ENCODE assay signal across 39 mouse cellular contexts in the genomic region with DNA sequence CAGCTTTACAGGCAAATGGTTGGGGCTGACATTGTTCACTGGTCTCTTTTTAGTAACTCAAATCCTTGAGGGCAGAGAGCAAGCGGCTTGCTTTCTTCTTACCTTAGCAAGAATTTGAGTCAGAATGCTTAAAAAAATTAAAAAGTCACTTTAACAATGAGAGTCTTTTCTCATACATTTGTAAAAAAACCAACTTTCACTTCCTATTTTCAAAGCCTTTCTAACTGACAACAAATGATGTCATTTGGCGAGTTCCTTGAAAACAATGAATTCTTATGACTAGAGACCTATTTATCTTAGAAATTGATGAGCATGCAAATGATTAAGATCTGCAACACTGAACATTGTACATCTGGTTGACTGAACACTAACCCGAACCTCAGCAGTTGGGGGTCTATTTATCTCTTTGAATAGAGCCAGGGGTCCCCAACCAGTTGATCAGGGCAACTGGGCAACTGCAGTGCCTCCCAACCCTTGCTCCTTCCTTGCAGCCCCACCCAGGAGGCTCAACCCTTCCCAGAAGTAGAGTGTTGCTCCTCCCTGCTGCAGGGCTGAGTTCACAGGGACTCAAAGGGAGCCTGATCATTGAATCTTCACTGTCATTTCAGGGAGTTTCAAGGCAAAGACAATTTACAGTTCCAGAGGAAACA. TPM values are rescaled to one million over a fixed set of nuclear protein-coding genes. Genes with fewer than 3 reads are reported as not detected.
DNase-seq lines count a peak whose midpoint lies in the region; ATAC-seq lines count a peak whose summit lies in the region.
"Had no signal": no experiment of that assay in that cellular context is flagged by ENCODE, and none has a peak within 500 bp of the region (broad histone marks: within the 10 kb centered on the region; RNA-seq: fewer than 3 reads in every experiment).

No protein-coding gene starts in this region.

- H3K27me3 ChIP-seq in liver, embryonic 12.5 days (replicated peaks), result no peaks in the 10 kb centered on the region
- H3K27me3 ChIP-seq in liver, embryonic 11.5 days (replicated peaks; ENCODE audit: control insufficient read depth, insufficient read depth, low read length), result no peaks in the 10 kb centered on the region
- H3K27me3 ChIP-seq in liver, embryonic 13.5 days, result no peaks in the 10 kb centered on the region
- H3K27me3 ChIP-seq in midbrain, embryonic 16.5 days (ENCODE audit: control insufficient read depth, insufficient read depth, low read depth, low read length), result no peaks in the 10 kb centered on the region
- H3K27me3 ChIP-seq: embryonic facial prominence, embryonic 15.5 days; heart, embryonic 15.5 days; kidney, embryonic 15.5 days; neural tube, embryonic 12.5 days; stomach, embryonic 15.5 days had no signal

- ATAC-seq in liver, embryonic 12.5 days, result no peak
- ATAC-seq in liver, embryonic 11.5 days (replicated peaks; ENCODE audit: low FRiP score), result no peak
- no peak for ATAC-seq in liver, embryonic 13.5 days (ENCODE audit: low read depth)
- no peak for ATAC-seq in midbrain, embryonic 16.5 days
- ATAC-seq: forebrain, embryonic 14.5 days had no signal

- H3K4me3 ChIP-seq in liver, embryonic 12.5 days, result no peak overlapping the region
- no peak overlapping the region for H3K4me3 ChIP-seq in liver, embryonic 11.5 days (ENCODE audit: low read depth, low read length)
- H3K4me3 ChIP-seq in liver, embryonic 13.5 days (replicated peaks), result no peak overlapping the region
- H3K4me3 ChIP-seq in midbrain, embryonic 16.5 days (ENCODE audit: low read depth, low read length), result no peak overlapping the region
- H3K4me3 ChIP-seq: embryonic facial prominence, embryonic 10.5 days; embryonic facial prominence, embryonic 15.5 days; heart, embryonic 10.5 days; heart, embryonic 15.5 days; kidney, embryonic 15.5 days; layer of hippocampus, adult 2 months; myocyte; neural tube, embryonic 12.5 days; stomach, embryonic 15.5 days had no signal

- no peaks in the 10 kb centered on the region for H3K36me3 ChIP-seq in liver, embryonic 12.5 days
- H3K36me3 ChIP-seq in liver, embryonic 11.5 days (ENCODE audit: control insufficient read depth, insufficient read depth, low read length), result no peaks in the 10 kb centered on the region; the same call in 1 of the 2 replicates
- 0 out of 2 replicates have a peak, but pooled peaks cover 4% of the 10 kb centered on the region for H3K36me3 ChIP-seq in liver, embryonic 13.5 days
- H3K36me3 ChIP-seq in midbrain, embryonic 16.5 days (ENCODE audit: control insufficient read depth, insufficient read depth, low read length), result peaks cover 10% of the 10 kb centered on the region; the same call in 1 of the 2 replicates

- no peak overlapping the region for H3K4me2 ChIP-seq in liver, embryonic 12.5 days
- H3K4me2 ChIP-seq in liver, embryonic 11.5 days, result no peak overlapping the region
- no peak overlapping the region for H3K4me2 ChIP-seq in liver, embryonic 13.5 days
- no peak overlapping the region for H3K4me2 ChIP-seq in midbrain, embryonic 16.5 days (ENCODE audit: low read length)
- H3K4me2 ChIP-seq: embryonic facial prominence, embryonic 15.5 days; heart, embryonic 15.5 days; hindbrain, embryonic 14.5 days; kidney, embryonic 15.5 days; midbrain, embryonic 11.5 days; neural tube, embryonic 12.5 days; stomach, embryonic 15.5 days had no signal

- H3K4me1 ChIP-seq in liver, embryonic 12.5 days, result no peaks in the 10 kb centered on the region
- H3K4me1 ChIP-seq in liver, embryonic 11.5 days (replicated peaks; ENCODE audit: control insufficient read depth, insufficient read depth, low read length), result no peaks in the 10 kb centered on the region
- 0 out of 2 replicates have a peak, but pooled peaks cover 8% of the 10 kb centered on the region for H3K4me1 ChIP-seq in liver, embryonic 13.5 days (replicated peaks)
- H3K4me1 ChIP-seq in midbrain, embryonic 16.5 days (ENCODE audit: control insufficient read depth, insufficient read depth, low read length), result no peaks in the 10 kb centered on the region
- H3K4me1 ChIP-seq: embryonic facial prominence, embryonic 10.5 days; embryonic facial prominence, embryonic 15.5 days; kidney, embryonic 15.5 days; neural tube, embryonic 12.5 days; stomach, embryonic 15.5 days had no signal

- intact Hi-C loops in heart, postnatal 25 days (cut with DNase I), result no loop called here
- intact Hi-C loops in left cerebral cortex, postnatal 36 days (cut with DNase I), result no loop called here

- no peaks in the 10 kb centered on the region for H3K9me3 ChIP-seq in liver, embryonic 12.5 days (replicated peaks)
- H3K9me3 ChIP-seq in liver, embryonic 11.5 days (ENCODE audit: control insufficient read depth, low read length), result no peaks in the 10 kb centered on the region
- H3K9me3 ChIP-seq in liver, embryonic 13.5 days (replicated peaks), result no peaks in the 10 kb centered on the region
- no peaks in the 10 kb centered on the region for H3K9me3 ChIP-seq in midbrain, embryonic 16.5 days (replicated peaks; ENCODE audit: control insufficient read depth, low read length, poor library complexity, severe bottlenecking)
- H3K9me3 ChIP-seq: embryonic facial prominence, embryonic 10.5 days; embryonic facial prominence, embryonic 15.5 days; heart, embryonic 10.5 days; heart, embryonic 15.5 days; kidney, embryonic 15.5 days; neural tube, embryonic 12.5 days; stomach, embryonic 15.5 days had no signal

- 0 out of 2 replicates have a peak overlapping the region, but pooled peaks have one; percentile 14 for H3K27ac ChIP-seq in liver, embryonic 12.5 days
- no peak overlapping the region for H3K27ac ChIP-seq in liver, embryonic 11.5 days (ENCODE audit: low read depth, low read length)
- H3K27ac ChIP-seq in liver, embryonic 13.5 days, result 0 out of 2 replicates have a peak overlapping the region, but pooled peaks have one; percentile 34
- no peak overlapping the region for H3K27ac ChIP-seq in midbrain, embryonic 16.5 days (ENCODE audit: low read length)
- H3K27ac ChIP-seq: embryonic facial prominence, embryonic 10.5 days; embryonic facial prominence, embryonic 15.5 days; heart, embryonic 10.5 days; heart, embryonic 15.5 days; hindbrain, embryonic 14.5 days; kidney, embryonic 15.5 days; layer of hippocampus, adult 2 months; liver, embryonic 14.5 days; neural tube, embryonic 12.5 days; stomach, embryonic 15.5 days had no signal

- WGBS in liver, embryonic 12.5 days (ENCODE audit: insufficient replicate concordance), result 58% methylated on average over 3 of the region's 3 CpGs
- 72% methylated on average over 3 of the region's 3 CpGs for WGBS in liver, embryonic 11.5 days
- 57% methylated on average over 3 of the region's 3 CpGs for WGBS in liver, embryonic 13.5 days (ENCODE audit: insufficient replicate concordance)
- WGBS in midbrain, embryonic 16.5 days, result 65% methylated on average over 3 of the region's 3 CpGs

- H3K9ac ChIP-seq in liver, embryonic 12.5 days, result no peak overlapping the region
- H3K9ac ChIP-seq in liver, embryonic 11.5 days (ENCODE audit: low read depth, low read length), result no peak overlapping the region
- H3K9ac ChIP-seq in liver, embryonic 13.5 days, result no peak overlapping the region
- H3K9ac ChIP-seq in midbrain, embryonic 16.5 days (ENCODE audit: low read depth, low read length), result no peak overlapping the region
- H3K9ac ChIP-seq: embryonic facial prominence, embryonic 15.5 days; heart, embryonic 15.5 days; hindbrain, embryonic 14.5 days; kidney, embryonic 15.5 days; liver, embryonic 14.5 days; neural tube, embryonic 12.5 days; stomach, embryonic 15.5 days had no signal

- DNase-seq in heart, adult 11 months, result peak; percentile 71
- DNase-seq in heart, postnatal 25 days (ENCODE audit: low spot score), result no peak
- DNase-seq in liver, embryonic 11.5 days (ENCODE audit: low spot score), result no peak
- no peak for DNase-seq in liver, embryonic 13.5 days
- DNase-seq in ovary, postnatal 36 days (ENCODE audit: low spot score), result no peak
- DNase-seq in left cerebral cortex, postnatal 36 days (ENCODE audit: low spot score in 2 of 2), result no peak
- DNase-seq: adrenal gland, postnatal 25 days; cerebellum, adult 18-20 months; cerebellum, postnatal 10 days; gastrocnemius, postnatal 14 days; heart, postnatal 36 days; kidney, adult 18-20 months; kidney, postnatal 25 days; left cerebral cortex, postnatal 4 days; lung, postnatal 36 days; right cerebral cortex, postnatal 14 days; thymus, postnatal 14 days had no signal

RNA-seq across cellular contexts. Expression of a gene that starts 2.7 kb away (rescaled TPM):
- not detected for total RNA-seq in heart, postnatal 25 days (2021)
- 4.0 and 4.5 TPM in 2 replicates for polyA plus RNA-seq in liver, embryonic 12.5 days (2016; fragmentation: Nextera tagmentation; extraction: Ambion mirVana)
- 12.1 and 12.6 TPM in 2 replicates for polyA plus RNA-seq in liver, embryonic 11.5 days (2014; fragmentation: Nextera tagmentation; extraction: Ambion mirVana)
- polyA plus RNA-seq in liver, embryonic 13.5 days (2015; fragmentation: Nextera tagmentation; extraction: Ambion mirVana), result 2.6 and 3.3 TPM in 2 replicates
- 24.8 and 26.0 TPM in 2 replicates for polyA plus RNA-seq in midbrain, embryonic 16.5 days (2015; fragmentation: Nextera tagmentation; extraction: Ambion mirVana)
- not detected for total RNA-seq in left cerebral cortex, postnatal 36 days (2021)
- total RNA-seq: adrenal gland, adult 18-20 months; adrenal gland, postnatal 25 days; gastrocnemius, postnatal 14 days; granulocyte monocyte progenitor cell, adult 5-6 weeks; heart, postnatal 36 days; layer of hippocampus, adult 2 months; layer of hippocampus, postnatal 14 days; left cerebral cortex, adult 8-10 months; left cerebral cortex, postnatal 4 days; megakaryocyte, adult 5-6 weeks; midbrain, postnatal 0 days had no signal
- polyA plus RNA-seq: small intestine, adult 2 months had no signal

RNA-seq across cellular contexts. Expression of a gene that starts 55.6 kb away (rescaled TPM):
- total RNA-seq in heart, postnatal 25 days (2021), result 10 to 100 TPM; 44.3 to 49.7 TPM
- polyA plus RNA-seq in liver, embryonic 12.5 days (2016; fragmentation: Nextera tagmentation; extraction: Ambion mirVana), result 1.8 and 1.9 TPM in 2 replicates
- polyA plus RNA-seq in liver, embryonic 11.5 days (2014; fragmentation: Nextera tagmentation; extraction: Ambion mirVana), result 3.6 and 4.1 TPM in 2 replicates
- polyA plus RNA-seq in liver, embryonic 13.5 days (2015; fragmentation: Nextera tagmentation; extraction: Ambion mirVana), result 0.75 and 0.96 TPM in 2 replicates
- 7.9 and 8.9 TPM in 2 replicates for polyA plus RNA-seq in midbrain, embryonic 16.5 days (2015; fragmentation: Nextera tagmentation; extraction: Ambion mirVana)
- total RNA-seq in left cerebral cortex, postnatal 36 days (2021), result 10 to 100 TPM; 16.1 to 16.3 TPM
- total RNA-seq: granulocyte monocyte progenitor cell, adult 5-6 weeks had no signal

Comparison
In these comparisons a context has a peak if more than half of its experiments do, and no peak if none do; other contexts are left out.
1. H3K27ac ChIP-seq: peak in liver, embryonic 12.5 days (single experiment) and liver, embryonic 13.5 days (single experiment); none in liver, embryonic 11.5 days (single experiment) and midbrain, embryonic 16.5 days (single experiment).